Mouse (Mus musculus) left cerebral cortex, postnatal 10 days (tissue): ENCODE measurements around the gene Ints2. TPM values are rescaled to one million over a fixed set of nuclear protein-coding genes. Genes with fewer than 3 reads are reported as not detected.
"Not testable (repeated sequence)": the region's sequence is repeated elsewhere in the genome, so short reads cannot be mapped to it uniquely, and the experiment has no call there.

Experiments
- DNase-seq, 2 experiments: peaks; one replicate each; pipeline ENCODE4 v3.0.0; 2021 to 2022; ENCODE audit warnings: low spot score in 2 of 2, mixed read lengths in 1 of 2; ENCODE audit errors: extremely low spot score in 1 of 2
- intact Hi-C: fragments of 180-260 bp; cut with DNase I; formaldehyde crosslinking; loops from one replicate; pipeline ENCODE4 v1.15.1; 2025
- total RNA-seq, 2 experiments: library from RNA; stranded (reverse); gene quantifications; 2 replicates each; pipeline ENCODE4 v1.2.3; 2021

Gene Ints2
- total RNA-seq, 2 experiments from 2014 or later: 27.1 to 28.7 TPM

GRCm38 (mm10) chr11:86199733-86200132 is 57.6 kb downstream of the Ints2 start:
- intact Hi-C loops: no loop called here

DNA sequence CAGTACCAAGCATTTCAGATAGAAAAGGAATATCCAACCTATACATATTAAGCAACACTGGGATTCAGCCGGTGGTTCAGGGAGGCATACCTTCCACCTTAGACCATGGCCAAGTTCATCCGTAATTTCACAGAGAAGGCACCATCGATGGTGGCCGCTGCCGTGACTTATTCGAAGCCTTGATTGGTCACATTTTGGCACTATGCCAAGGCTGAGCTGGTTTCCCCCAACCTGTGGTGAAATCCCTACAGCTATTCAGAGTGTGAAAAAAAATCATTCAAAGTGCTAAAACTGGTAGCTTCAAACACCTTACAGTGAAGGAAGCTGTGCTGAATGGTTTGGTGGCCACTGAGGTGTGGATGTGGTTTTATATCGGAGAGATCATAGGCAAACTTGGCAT is 72.2 kb downstream of the Ints2 start:
- intact Hi-C loops, DNase-seq: not testable (repeated sequence)

More at GRCm38 (mm10) chr11:86199733-86200132, 57.6 kb downstream of the Ints2 start:
- DNase-seq: no peak

DNA sequence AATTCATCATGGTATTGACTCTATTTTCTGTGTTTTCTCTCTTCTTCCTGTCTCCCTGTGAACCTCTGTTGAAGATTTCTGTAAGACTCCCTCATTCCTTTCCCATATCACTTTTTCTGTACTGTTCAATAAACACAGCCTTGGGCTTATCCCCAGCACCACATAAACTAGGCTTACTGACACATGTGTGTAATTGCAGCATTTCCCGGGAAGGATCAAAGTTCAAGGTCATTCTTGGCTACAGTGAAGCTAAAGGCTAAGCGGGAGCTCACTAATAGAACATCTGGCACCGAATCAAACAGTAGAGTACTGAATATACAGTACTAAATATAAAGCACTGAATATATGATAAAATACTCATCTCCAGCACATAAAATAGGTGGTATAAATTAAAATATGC is 81.5 kb downstream of the Ints2 start:
- intact Hi-C loops: loop anchor here (10.0 kb wide), 1 partner anchor 701 kb away; no protein-coding TSS in a partner anchor

DNA sequence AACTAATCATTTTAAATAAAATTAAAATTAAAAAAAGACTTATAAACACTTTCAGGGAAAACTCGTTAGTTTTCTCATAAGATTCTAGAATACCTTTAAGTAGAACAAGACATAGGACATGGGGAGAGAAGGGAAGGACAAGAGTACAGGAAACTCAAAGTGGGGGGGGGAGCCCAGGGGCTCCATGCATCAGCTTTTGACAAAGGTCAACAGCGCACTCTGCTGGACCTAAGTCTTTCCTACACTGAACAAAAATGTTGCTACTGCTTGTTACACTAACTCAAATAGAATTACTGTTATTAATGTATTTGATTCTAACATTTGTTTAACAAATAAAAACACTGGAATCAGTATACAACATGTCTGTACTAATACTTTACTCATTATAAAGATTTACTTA is 83.2 kb downstream of the Ints2 start:
- peak; percentile 23 to 61 for DNase-seq
- intact Hi-C loops: loop anchor here (5.0 to 10.0 kb wide), 2 partner anchors 327 to 699 kb away; no protein-coding TSS in a partner anchor

More for the DNA sequence above, 81.5 kb downstream of the Ints2 start:
- no peak for DNase-seq

- intact Hi-C loops: loop anchor here (5.0 to 10.0 kb wide), 2 partner anchors 323 to 696 kb away; no protein-coding TSS in a partner anchor
- DNase-seq: no peak
Observed at GRCm38 (mm10) chr11:86170743-86171142, 86.6 kb downstream of the Ints2 start.

Other genes starting within 250 kb of the Ints2 start
- gene Brip1, start 56.4 kb downstream of the Ints2 start, total RNA-seq: 1 to 10 TPM in 1 of 2 experiments, under 1 TPM in 1; 0.69 to 1.1 TPM
- 10 to 100 TPM; 66.4 to 66.6 TPM for gene Med13, start 100.0 kb upstream of the Ints2 start, total RNA-seq
- gene Rnft1, start 227.1 kb upstream of the Ints2 start, total RNA-seq: 10 to 100 TPM; 21.4 to 21.6 TPM